Mouse (Mus musculus) embryonic fibroblast, embryonic 13.5 days (primary cell): ENCODE data around the gene Pde12. TPM values are rescaled to one million over a fixed set of nuclear protein-coding genes. Genes with fewer than 3 reads are reported as not detected.

Source experiments
- H3K27ac ChIP-seq: 2 replicates; pipeline ENCODE4 v1.5.1; 2012; ENCODE audit warnings: low read length, control low read depth, inconsistent platforms; ENCODE audit not compliant: insufficient read depth
- H3K4me1 ChIP-seq: 2 replicates; pipeline ENCODE4 v1.6.1; 2011; ENCODE audit warnings: low read length; ENCODE audit not compliant: control insufficient read depth, insufficient read depth
- H3K4me3 ChIP-seq: 2 replicates; pipeline ENCODE4 v1.5.1; 2011; ENCODE audit warnings: mild to moderate bottlenecking, control low read depth, low read length; ENCODE audit not compliant: insufficient read depth
- CTCF ChIP-seq: IDR thresholded peaks from 2 replicates; pipeline ENCODE4 v1.5.1; 2011; ENCODE audit warnings: mild to moderate bottlenecking, control low read depth, low read length, moderate library complexity, borderline replicate concordance; ENCODE audit not compliant: insufficient read depth
- POLR2A ChIP-seq: IDR thresholded peaks from 2 replicates; pipeline ENCODE4 v1.6.1; 2011; ENCODE audit warnings: low read depth, mild to moderate bottlenecking, control low read depth, low read length, moderate library complexity
- polyA plus RNA-seq: library from polyadenylated mRNA; stranded (reverse); fragments of >200 nt; gene quantifications from 2 replicates; pipeline ENCODE4 v1.2.4, GENCODE M21; 2011; ENCODE audit warnings: low read depth; ENCODE audit not compliant: missing spikeins, insufficient read length

Pde12 gene
- polyA plus RNA-seq, 1 experiment, result 7.3 TPM

GRCm38 (mm10) chr14:26645989-26646650, 23.6 kb downstream of the Pde12 start:
- H3K4me3 ChIP-seq, result no peak overlapping the region
- TF ChIP-seq CTCF (no peak), POLR2A (no peak)
- peaks cover 15% of the 10 kb centered on the region for H3K4me1 ChIP-seq
- H3K27ac ChIP-seq, result no peak overlapping the region

- TF ChIP-seq CTCF, result no peak
- TF ChIP-seq POLR2A, result no peak
- Histone ChIP-seq H3K4me3 (no peak overlapping the region), H3K4me1 (peaks cover 14% of the 10 kb centered on the region), H3K27ac (no peak overlapping the region)
Observed at GRCm38 (mm10) chr14:26643006-26643624, 26.6 kb downstream of the Pde12 start.

- TF ChIP-seq POLR2A (no peak), CTCF (no peak)
- Histone ChIP-seq H3K4me3 (peak overlapping the region; percentile 85), H3K27ac (no peak overlapping the region), H3K4me1 (peaks cover 5% of the 10 kb centered on the region; the same call in 1 of the 2 replicates)
Observed at GRCm38 (mm10) chr14:26639961-26640360, 29.7 kb downstream of the Pde12 start.

GRCm38 (mm10) chr14:26639251-26639650, 30.4 kb downstream of the Pde12 start:
- peaks cover 3% of the 10 kb centered on the region; the same call in 1 of the 2 replicates for H3K4me1 ChIP-seq
- H3K27ac ChIP-seq, result peak overlapping the region; percentile 95; the same call in 1 of the 2 replicates
- TF ChIP-seq POLR2A (no peak), CTCF (no peak)
- peak overlapping the region; percentile 85 for H3K4me3 ChIP-seq

DNA sequence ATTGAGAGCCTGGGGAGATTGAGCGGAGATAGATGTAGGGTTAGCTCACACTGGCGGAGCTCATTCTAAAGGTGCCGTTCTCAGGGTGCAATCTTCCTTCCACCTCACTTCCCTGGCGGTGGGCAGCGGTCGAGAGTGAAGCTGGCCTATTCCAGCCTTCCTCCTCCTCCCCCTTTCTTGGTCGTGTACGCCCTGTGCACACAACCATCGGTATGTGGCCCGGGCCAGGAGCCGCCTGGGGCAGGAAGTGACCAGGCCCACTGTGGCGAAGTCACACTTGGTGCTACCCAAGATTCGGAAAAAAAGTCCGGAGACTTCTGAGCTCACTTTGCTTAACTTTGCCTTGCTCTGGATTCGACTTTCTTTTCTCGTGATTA, 31.0 kb downstream of the Pde12 start:
- TF ChIP-seq CTCF, result no peak
- peak; percentile 75 for TF ChIP-seq POLR2A
- H3K27ac ChIP-seq, result peak overlapping the region; percentile 95

GRCm38 (mm10) chr14:26637851-26638707, 31.6 kb downstream of the Pde12 start, which contains the start of gene Arf4:
Gene Arf4, plus strand, starts transcription at chr14:26638074.
- peaks cover 2% of the 10 kb centered on the region; the same call in 1 of the 2 replicates for H3K4me1 ChIP-seq
- TF ChIP-seq CTCF, result no peak
- TF ChIP-seq POLR2A, result peak; percentile 95
- H3K4me3 ChIP-seq, result peak within 1 kb of the TSS; percentile 85
- peak within 1 kb of the TSS; percentile 97 for H3K27ac ChIP-seq

More for the DNA sequence above, 31.0 kb downstream of the Pde12 start:
- Histone ChIP-seq H3K4me1 (peaks cover 3% of the 10 kb centered on the region; the same call in 1 of the 2 replicates), H3K4me3 (peak overlapping the region; percentile 85)

DNA sequence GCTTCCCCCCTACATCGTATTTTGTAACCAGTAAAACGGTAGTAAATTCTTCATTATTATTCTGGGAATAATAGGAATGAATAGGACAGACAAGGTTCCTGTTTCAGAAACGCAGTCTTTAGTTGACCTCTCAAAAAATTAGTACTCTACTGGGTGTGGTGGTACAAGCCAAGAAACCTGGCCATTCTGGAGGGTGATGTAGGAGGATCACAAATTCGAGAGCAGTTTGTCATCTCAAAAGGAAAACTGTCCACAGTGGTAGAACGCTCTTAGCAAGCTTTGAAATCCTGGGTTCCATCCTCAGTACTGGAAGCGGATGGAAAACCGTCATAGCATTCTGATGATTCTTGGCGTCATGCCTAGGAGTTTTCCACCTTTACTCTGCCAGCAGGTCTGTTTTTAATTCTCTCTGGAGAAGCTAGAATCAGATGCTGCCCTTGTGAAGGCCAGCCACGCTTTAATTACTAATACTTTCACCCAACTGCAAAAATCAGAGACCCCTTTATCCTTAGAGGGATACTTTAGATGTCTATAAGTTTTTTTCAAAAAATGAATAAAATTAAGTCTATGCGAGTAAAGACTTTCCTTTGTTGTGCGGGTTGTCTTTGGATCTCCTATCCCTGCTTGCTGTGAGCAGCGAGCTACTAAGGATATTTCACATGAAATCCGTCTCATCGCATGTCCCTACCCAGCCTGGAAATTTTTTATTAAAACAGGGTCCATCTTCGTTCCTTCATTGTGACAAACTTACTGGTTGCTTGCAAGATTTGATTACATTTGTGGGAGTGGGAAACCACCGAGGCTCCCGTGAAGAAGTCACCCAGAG, 32.4 kb downstream of the Pde12 start:
- Histone ChIP-seq H3K4me3 (peak overlapping the region; percentile 65), H3K27ac (peak overlapping the region; percentile 97), H3K4me1 (no peaks in the 10 kb centered on the region)
- TF ChIP-seq POLR2A (0 out of 2 replicates have a peak, but pooled peaks have one; percentile 24), CTCF (no peak)

DNA sequence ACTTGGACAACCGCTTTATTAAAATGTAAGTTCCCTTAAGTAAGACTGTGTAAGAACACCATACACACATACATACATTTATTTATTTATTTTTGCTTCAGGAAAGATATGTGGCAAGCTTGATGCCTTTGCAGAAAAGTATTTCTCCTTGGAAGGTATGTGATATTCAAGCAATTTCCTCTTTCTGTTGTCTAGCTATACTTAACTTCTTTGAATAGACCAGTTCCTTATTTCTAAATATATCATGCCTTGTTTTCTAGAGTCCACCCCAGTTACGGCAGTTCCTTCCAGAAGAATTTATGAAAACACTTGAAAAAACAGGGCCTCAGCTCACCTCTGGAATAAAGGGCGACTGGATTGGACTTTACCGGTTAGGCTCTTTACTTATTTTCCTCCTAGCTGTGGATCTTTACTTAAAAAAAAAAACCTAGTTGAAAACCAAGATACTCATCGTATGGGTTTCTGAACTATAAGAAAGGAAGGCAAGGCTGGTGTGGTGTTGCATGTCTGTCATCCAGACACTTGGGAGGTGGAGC, 43.0 kb downstream of the Pde12 start:
- no peak overlapping the region for H3K27ac ChIP-seq
- H3K4me3 ChIP-seq, result no peak overlapping the region
- H3K4me1 ChIP-seq, result no peaks in the 10 kb centered on the region
- TF ChIP-seq CTCF (no peak), POLR2A (no peak)
